Mouse (Mus musculus) stomach, postnatal 0 days (tissue): ENCODE results near the gene Rwdd2a. TPM values are rescaled to one million over a fixed set of nuclear protein-coding genes. Genes with fewer than 3 reads are reported as not detected.
"Not testable (repeated sequence)": the region's sequence is repeated elsewhere in the genome, so short reads cannot be mapped to it uniquely, and the experiment has no call there.

Experiments used
- ATAC-seq: fragments of 200-750 bp; cut with Nextera tagmentation; 2 replicates; pipeline ENCODE4 v1.8.0; 2017; ENCODE audit not compliant: low FRiP score, low TSS enrichment
- DNase-seq: peaks from one replicate; pipeline ENCODE4 v3.0.0-alpha.2; 2016; ENCODE audit warnings: low spot score
- H3K27ac ChIP-seq: fragments of 300-500 bp; sonication (generic); replicated peaks from 2 replicates; pipeline ENCODE4 v1.5.1; 2014; ENCODE audit warnings: mild to moderate bottlenecking, control low read depth
- H3K27me3 ChIP-seq: fragments of 300-500 bp; sonication (generic); 2 replicates; pipeline ENCODE4 v1.6.1; 2014; ENCODE audit warnings: low read length; ENCODE audit not compliant: control insufficient read depth, insufficient read depth
- H3K36me3 ChIP-seq: fragments of 300-500 bp; sonication (generic); 2 replicates; pipeline ENCODE4 v1.6.1; 2014; ENCODE audit warnings: low read length, mixed read lengths; ENCODE audit not compliant: control insufficient read depth, insufficient read depth
- H3K4me1 ChIP-seq: fragments of 300-500 bp; sonication (generic); replicated peaks from 2 replicates; pipeline ENCODE4 v1.6.1; 2014; ENCODE audit warnings: antibody characterized with exemption; ENCODE audit not compliant: control insufficient read depth, insufficient read depth
- H3K4me2 ChIP-seq: fragments of 300-500 bp; sonication (generic); replicated peaks from 2 replicates; pipeline ENCODE4 v1.6.1; 2014; ENCODE audit warnings: low read depth, mild to moderate bottlenecking, control low read depth, moderate library complexity
- H3K4me3 ChIP-seq: fragments of 300-500 bp; sonication (generic); 2 replicates; pipeline ENCODE4 v1.5.1; 2014; ENCODE audit warnings: low read depth, low read length, control low read depth
- H3K9ac ChIP-seq: fragments of 300-500 bp; sonication (generic); 2 replicates; pipeline ENCODE4 v1.6.1; 2014; ENCODE audit warnings: mild to moderate bottlenecking, low read length, control low read depth, mixed read lengths
- H3K9me3 ChIP-seq: fragments of 300-500 bp; sonication (generic); 2 replicates; pipeline ENCODE4 v1.6.1; 2016; ENCODE audit warnings: low read length; ENCODE audit not compliant: control insufficient read depth
- CTCF ChIP-seq: IDR thresholded peaks from 2 replicates; pipeline ENCODE4 v1.5.1; 2016; ENCODE audit warnings: antibody characterized with exemption, low read depth, mild to moderate bottlenecking, moderate library complexity
- EP300 ChIP-seq: optimal IDR thresholded peaks from 2 replicates; pipeline ENCODE3; 2016; ENCODE audit warnings: antibody characterized with exemption
- WGBS: fragments of 180-500 bp; shearing (Covaris S2); extraction: QIAGEN DNeasy Blood & Tissue Kit; methylation state at CpG from one replicate; pipeline ENCODE4 v1.1.7; 2014; 5-methylcytosine and 5-hydroxymethylcytosine counted together
- polyA plus RNA-seq: library from polyadenylated mRNA; unstranded; fragments of >200 nt; fragmentation: Nextera tagmentation; extraction: Ambion mirVana; gene quantifications from 2 replicates; pipeline ENCODE4 v1.2.1, GENCODE M21; 2015

Rwdd2a gene
- polyA plus RNA-seq, 1 experiment from 2014 or later, result 1.7 TPM

GRCm38 (mm10) chr9:86579657-86580056 lies 7.9 kb downstream of the Rwdd2a start:
- no peak for ATAC-seq
- 73% methylated on average over 10 of the region's 10 CpGs for WGBS
- no peak for TF ChIP-seq EP300
- TF ChIP-seq CTCF, result no peak
- H3K4me3 ChIP-seq, result no peak overlapping the region
- DNase-seq, result no peak
- no peak overlapping the region for H3K9ac ChIP-seq
- H3K27me3 ChIP-seq, result no peaks in the 10 kb centered on the region
- H3K4me2 ChIP-seq, result no peak overlapping the region
- no peaks in the 10 kb centered on the region for H3K4me1 ChIP-seq
- H3K9me3 ChIP-seq, result no peaks in the 10 kb centered on the region
- no peak overlapping the region for H3K27ac ChIP-seq
- H3K36me3 ChIP-seq, result no peaks in the 10 kb centered on the region

- ATAC-seq (no peak), DNase-seq (peak; percentile 77)
- 51% methylated on average over 3 of the region's 3 CpGs for WGBS
- Histone ChIP-seq H3K4me3 (no peak overlapping the region), H3K27me3 (no peaks in the 10 kb centered on the region), H3K9me3 (no peaks in the 10 kb centered on the region), H3K27ac (no peak overlapping the region), H3K4me2 (no peak overlapping the region), H3K36me3 (no peaks in the 10 kb centered on the region), H3K9ac (no peak overlapping the region), H3K4me1 (no peaks in the 10 kb centered on the region)
- TF ChIP-seq CTCF, result peak; percentile 93
- no peak for TF ChIP-seq EP300
Measured at GRCm38 (mm10) chr9:86583740-86584139, 11.9 kb downstream of the Rwdd2a start.

- no peak for DNase-seq
- Histone ChIP-seq H3K36me3 (no peaks in the 10 kb centered on the region), H3K27ac (no peak overlapping the region), H3K4me3 (no peak overlapping the region), H3K4me2 (no peak overlapping the region), H3K4me1 (no peaks in the 10 kb centered on the region), H3K27me3 (no peaks in the 10 kb centered on the region), H3K9me3 (no peaks in the 10 kb centered on the region), H3K9ac (no peak overlapping the region)
- WGBS, result 85% methylated on average over 11 of the region's 11 CpGs
- peak; percentile 62; the same call in 1 of the 2 replicates for ATAC-seq
- TF ChIP-seq EP300 (no peak), CTCF (no peak)
Measured at GRCm38 (mm10) chr9:86587019-86587795, 15.4 kb downstream of the Rwdd2a start.

GRCm38 (mm10) chr9:86592676-86593668 lies 21.2 kb downstream of the Rwdd2a start:
- Histone ChIP-seq H3K9me3 (no peaks in the 10 kb centered on the region), H3K36me3 (no peaks in the 10 kb centered on the region), H3K4me3 (no peak overlapping the region), H3K27me3 (no peaks in the 10 kb centered on the region), H3K27ac (no peak overlapping the region), H3K4me2 (no peak overlapping the region), H3K9ac (no peak overlapping the region), H3K4me1 (no peaks in the 10 kb centered on the region)
- WGBS, result 76% methylated on average over 19 of the region's 19 CpGs
- ATAC-seq (no peak), DNase-seq (no peak)
- TF ChIP-seq EP300 (no peak), CTCF (peak; percentile 86)

GRCm38 (mm10) chr9:86594357-86594767 lies 22.6 kb downstream of the Rwdd2a start:
- not testable (repeated sequence) for H3K36me3 ChIP-seq
- WGBS, result 52% methylated on average over 9 of the region's 10 CpGs

GRCm38 (mm10) chr9:86596983-86597382 lies 25.2 kb downstream of the Rwdd2a start:
- ATAC-seq, H3K27ac ChIP-seq, H3K9ac ChIP-seq, H3K36me3 ChIP-seq, DNase-seq, H3K27me3 ChIP-seq, H3K4me3 ChIP-seq, H3K9me3 ChIP-seq, H3K4me1 ChIP-seq, H3K4me2 ChIP-seq: not testable (repeated sequence)

More at GRCm38 (mm10) chr9:86594357-86594767, 22.6 kb downstream of the Rwdd2a start:
- H3K27ac ChIP-seq, H3K4me1 ChIP-seq, H3K9ac ChIP-seq, H3K4me3 ChIP-seq, DNase-seq, H3K27me3 ChIP-seq, H3K9me3 ChIP-seq, H3K4me2 ChIP-seq, ATAC-seq: not testable (repeated sequence)
